Mouse (Mus musculus) heart, adult 2 months (tissue): ENCODE data around the gene Gatad2b. TPM values are rescaled to one million over a fixed set of nuclear protein-coding genes. Genes with fewer than 3 reads are reported as not detected.

Experiments used
- DNase-seq, 2 experiments: peaks; one replicate each; pipeline ENCODE4 v3.0.0; 2021
- H3K27ac ChIP-seq: fragments of 200-600 bp; 2 replicates; pipeline ENCODE4 v1.8.1; 2022
- H3K27me3 ChIP-seq: fragments of 200-500 bp; 2 replicates; pipeline ENCODE4 v1.6.1; 2012; ENCODE audit warnings: mild to moderate bottlenecking, low read length, inconsistent platforms, mixed read lengths; ENCODE audit not compliant: control insufficient read depth, insufficient read depth
- H3K36me3 ChIP-seq: fragments of 200-500 bp; 2 replicates; pipeline ENCODE4 v1.6.1; 2012; ENCODE audit warnings: low read length, inconsistent platforms; ENCODE audit not compliant: control insufficient read depth, insufficient read depth
- H3K4me1 ChIP-seq: fragments of 200-500 bp; 2 replicates; pipeline ENCODE4 v1.6.1; 2011; ENCODE audit warnings: low read length; ENCODE audit not compliant: control insufficient read depth, insufficient read depth
- H3K4me3 ChIP-seq: fragments of 200-600 bp; 2 replicates; pipeline ENCODE4 v1.8.1; 2022
- H3K79me2 ChIP-seq: fragments of 200-500 bp; replicated peaks from 2 replicates; pipeline ENCODE4 v1.6.1; 2012; ENCODE audit warnings: mild to moderate bottlenecking, inconsistent platforms, low read length, moderate library complexity, mixed read lengths; ENCODE audit not compliant: control insufficient read depth, insufficient read depth
- H3K9ac ChIP-seq: fragments of 200-500 bp; 2 replicates; pipeline ENCODE4 v1.6.1; 2012; ENCODE audit warnings: low read depth, mild to moderate bottlenecking, control low read depth, inconsistent platforms, low read length, mixed read lengths
- CTCF ChIP-seq: fragments of 200-600 bp; IDR thresholded peaks from 2 replicates; pipeline ENCODE4 v1.8.1; 2022; ENCODE audit warnings: antibody characterized with exemption, mild to moderate bottlenecking, moderate library complexity
- EP300 ChIP-seq: fragments of 200-500 bp; IDR thresholded peaks from 2 replicates; pipeline ENCODE4 v1.6.1; 2011; ENCODE audit warnings: low read depth, low read length, control low read depth; ENCODE audit not compliant: insufficient read depth
- POLR2A ChIP-seq: fragments of 200-500 bp; IDR thresholded peaks from 2 replicates; pipeline ENCODE4 v1.6.1; 2011; ENCODE audit warnings: mild to moderate bottlenecking, low read depth, low read length, control low read depth; ENCODE audit not compliant: insufficient read depth
- WGBS: fragments of 180-500 bp; shearing (Covaris S2); methylation state at CpG from one replicate; pipeline ENCODE4 v1.1.7; 2018; 5-methylcytosine and 5-hydroxymethylcytosine counted together
- intact Hi-C: fragments of 180-260 bp; cut with DNase I; formaldehyde crosslinking; loops from one replicate; pipeline ENCODE4 v1.15.1; 2025
- polyA plus RNA-seq: library from polyadenylated mRNA; depleted of rRNA; stranded (reverse); fragments of >200 nt; gene quantifications from 2 replicates; pipeline ENCODE4 v1.2.3, GENCODE M21; 2012
- total RNA-seq, 2 experiments: library from RNA; stranded (reverse); gene quantifications; 2 replicates each; pipeline ENCODE4 v1.2.3; 2021

Gene Gatad2b
- total and polyA plus RNA-seq, 3 experiments = 17.7 to 45.3 (median 40.0) TPM

DNA sequence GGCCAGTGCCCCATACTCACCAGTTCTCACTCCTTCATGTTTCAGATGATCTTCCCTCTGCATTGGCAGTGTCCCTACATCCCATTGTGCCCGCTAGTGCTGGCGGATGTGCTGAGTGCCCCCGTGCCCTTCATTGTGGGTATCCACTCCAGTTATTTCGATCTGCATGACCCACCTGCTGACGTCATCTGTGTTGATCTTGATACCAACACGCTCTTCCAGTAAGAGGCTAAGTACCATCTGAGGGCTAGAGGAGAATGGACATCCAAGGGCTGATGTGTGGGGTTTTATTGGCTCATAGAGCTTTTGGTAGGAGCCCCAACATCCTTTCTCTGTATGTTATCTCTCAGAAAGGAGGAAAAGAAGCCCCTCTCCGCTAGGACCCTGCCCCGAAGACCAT lies 22.2 kb upstream of the Gatad2b start:
- Histone ChIP-seq H3K4me1 (peaks cover 5% of the 10 kb centered on the region; the same call in 1 of the 2 replicates), H3K27me3 (no peaks in the 10 kb centered on the region), H3K27ac (no peak overlapping the region), H3K4me3 (no peak overlapping the region), H3K79me2 (no peaks in the 10 kb centered on the region), H3K9ac (no peak overlapping the region), H3K36me3 (no peaks in the 10 kb centered on the region)
- intact Hi-C loops = no loop called here
- 90% methylated on average over 8 of the region's 8 CpGs for WGBS
- TF ChIP-seq POLR2A (no peak), CTCF (no peak), EP300 (no peak)
- DNase-seq = no peak

DNA sequence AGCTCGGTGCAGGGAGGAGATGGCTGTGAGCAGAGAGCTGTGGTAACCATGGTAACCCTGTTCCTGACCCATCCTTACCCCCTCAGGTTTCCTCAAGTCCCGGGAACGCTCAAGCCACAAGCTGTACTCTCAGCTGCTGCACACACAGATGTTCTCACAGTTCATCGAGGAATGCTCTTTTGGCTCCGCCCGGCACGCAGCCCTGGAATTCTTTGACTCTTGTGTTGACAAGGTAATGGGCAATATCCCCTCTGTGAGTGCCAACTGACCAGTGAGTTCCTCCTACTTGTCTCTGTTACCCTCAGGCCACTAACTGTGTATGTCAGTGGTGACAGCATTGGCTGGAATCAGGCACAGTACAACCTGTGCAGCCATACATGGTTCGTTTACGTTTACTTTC lies 20.8 kb upstream of the Gatad2b start:
- no peak overlapping the region for H3K27ac ChIP-seq
- no peak overlapping the region for H3K9ac ChIP-seq
- 73% methylated on average over 9 of the region's 9 CpGs for WGBS
- H3K79me2 ChIP-seq = no peaks in the 10 kb centered on the region
- H3K36me3 ChIP-seq = no peaks in the 10 kb centered on the region
- intact Hi-C loops = no loop called here
- DNase-seq = no peak
- TF ChIP-seq CTCF (no peak), EP300 (no peak), POLR2A (no peak)
- no peak overlapping the region for H3K4me3 ChIP-seq
- H3K27me3 ChIP-seq = no peaks in the 10 kb centered on the region
- no peaks in the 10 kb centered on the region for H3K4me1 ChIP-seq

DNA sequence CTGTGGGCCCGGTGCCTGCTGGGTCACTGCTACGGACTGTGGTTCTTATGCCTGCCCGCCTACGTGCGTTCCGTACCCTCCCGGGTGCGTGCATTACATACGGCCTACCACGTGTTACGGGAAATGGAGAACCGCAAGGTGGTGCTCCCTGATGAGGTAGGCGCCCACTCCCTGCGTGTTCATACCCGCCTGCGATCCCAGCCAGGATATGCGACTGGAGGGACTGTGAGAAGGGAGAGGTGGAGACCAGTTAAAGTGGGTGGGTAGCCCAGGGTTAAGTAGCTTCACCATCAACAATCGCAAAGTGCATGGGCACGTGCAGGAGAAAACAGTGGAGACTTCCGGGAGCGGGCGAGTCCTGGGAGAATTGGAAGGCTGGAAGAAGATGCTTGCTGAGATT lies 19.1 kb upstream of the Gatad2b start:
- intact Hi-C loops = no loop called here
- Histone ChIP-seq H3K4me3 (no peak overlapping the region), H3K27ac (no peak overlapping the region), H3K36me3 (no peaks in the 10 kb centered on the region), H3K27me3 (no peaks in the 10 kb centered on the region), H3K79me2 (no peaks in the 10 kb centered on the region), H3K4me1 (no peaks in the 10 kb centered on the region), H3K9ac (no peak overlapping the region)
- no peak for TF ChIP-seq EP300
- TF ChIP-seq CTCF = no peak
- TF ChIP-seq POLR2A = no peak
- 94% methylated on average over 22 of the region's 22 CpGs for WGBS
- no peak for DNase-seq

DNA sequence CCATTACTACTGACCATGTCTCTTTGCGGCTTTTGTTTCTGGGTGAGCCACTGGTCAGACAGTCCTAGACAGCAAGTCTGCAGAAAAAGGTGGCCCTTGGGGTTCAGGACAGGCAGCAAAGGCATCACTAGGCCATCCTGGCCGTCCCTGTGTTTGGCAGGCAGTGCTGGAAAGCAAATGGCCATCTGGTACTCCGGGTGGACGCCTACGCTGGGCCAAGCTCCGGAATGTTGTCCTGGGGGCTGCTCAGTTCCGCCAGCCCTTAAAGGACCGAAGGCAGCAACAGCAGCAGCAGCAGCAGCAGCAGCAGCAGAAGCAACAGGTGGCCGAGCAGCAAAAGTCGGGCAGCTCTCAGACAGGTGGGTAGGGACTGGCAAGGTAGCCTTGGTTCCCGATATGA lies 17.7 kb upstream of the Gatad2b start:
- H3K9ac ChIP-seq = no peak overlapping the region
- DNase-seq = no peak
- no peaks in the 10 kb centered on the region for H3K36me3 ChIP-seq
- H3K27ac ChIP-seq = no peak overlapping the region
- TF ChIP-seq CTCF = no peak
- no peak for TF ChIP-seq POLR2A
- TF ChIP-seq EP300 = no peak
- WGBS = 90% methylated on average over 11 of the region's 11 CpGs
- H3K27me3 ChIP-seq = no peaks in the 10 kb centered on the region
- H3K79me2 ChIP-seq = no peaks in the 10 kb centered on the region
- intact Hi-C loops = no loop called here
- no peak overlapping the region for H3K4me3 ChIP-seq
- no peaks in the 10 kb centered on the region for H3K4me1 ChIP-seq

DNA sequence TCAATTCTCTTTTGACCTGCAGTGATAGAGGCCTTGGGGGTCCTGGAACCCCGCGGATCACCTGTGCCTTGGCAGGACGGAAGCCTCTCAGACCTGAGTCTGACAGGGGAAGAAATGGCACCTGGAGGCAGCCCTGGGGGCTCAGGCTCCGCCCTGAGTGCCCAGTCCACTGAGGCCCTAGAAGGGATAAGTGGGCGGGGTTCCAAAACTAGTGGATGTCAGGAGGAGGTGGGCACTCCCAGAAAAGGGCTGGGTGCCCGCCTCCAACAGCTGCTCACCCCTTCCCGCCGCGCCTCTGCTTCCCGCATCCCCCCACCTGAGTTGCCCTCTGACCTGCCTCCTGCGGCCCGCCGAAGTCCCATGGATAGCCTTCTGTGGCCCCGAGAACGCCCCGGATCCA lies 16.1 kb upstream of the Gatad2b start:
- TF ChIP-seq EP300 (no peak), POLR2A (no peak), CTCF (no peak)
- Histone ChIP-seq H3K27me3 (no peaks in the 10 kb centered on the region), H3K79me2 (no peaks in the 10 kb centered on the region), H3K9ac (no peak overlapping the region), H3K36me3 (no peaks in the 10 kb centered on the region), H3K4me3 (no peak overlapping the region), H3K4me1 (no peaks in the 10 kb centered on the region), H3K27ac (no peak overlapping the region)
- no peak for DNase-seq
- 71% methylated on average over 16 of the region's 16 CpGs for WGBS
- intact Hi-C loops = no loop called here

DNA sequence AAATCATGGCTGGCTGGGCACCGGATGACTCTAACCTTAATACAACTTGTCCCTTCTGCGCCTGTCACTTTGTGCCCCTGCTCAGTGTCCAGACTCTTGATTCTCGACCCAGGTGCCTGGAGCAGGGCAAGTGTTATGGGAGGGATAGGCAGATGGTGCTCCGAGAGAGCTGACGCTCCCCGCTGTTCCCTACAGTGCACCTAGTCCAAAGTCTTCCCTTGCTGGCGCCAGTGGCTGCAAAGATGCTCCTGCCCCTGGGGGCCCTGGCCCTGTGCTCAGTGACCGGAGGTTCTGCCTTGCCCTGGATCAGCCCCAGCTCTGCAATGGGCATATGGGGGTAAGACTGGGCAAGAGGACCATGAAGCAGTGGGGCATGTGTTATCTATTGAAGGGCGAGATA lies 15.2 kb upstream of the Gatad2b start:
- Histone ChIP-seq H3K36me3 (no peaks in the 10 kb centered on the region), H3K79me2 (no peaks in the 10 kb centered on the region), H3K9ac (no peak overlapping the region), H3K27ac (no peak overlapping the region), H3K27me3 (no peaks in the 10 kb centered on the region), H3K4me1 (no peaks in the 10 kb centered on the region), H3K4me3 (no peak overlapping the region)
- TF ChIP-seq POLR2A (no peak), EP300 (no peak), CTCF (no peak)
- 89% methylated on average over 9 of the region's 9 CpGs for WGBS
- intact Hi-C loops = no loop called here
- DNase-seq = no peak
